Mouse (Mus musculus) kidney, embryonic 16.5 days (tissue): ENCODE measurements around the gene Gfap. TPM values are rescaled to one million over a fixed set of nuclear protein-coding genes. Genes with fewer than 3 reads are reported as not detected.
A peak's percentile ranks its signal among the peaks of the same experiment; 100 is the strongest.

Experiments used
- ATAC-seq: fragments of 200-750 bp; cut with Nextera tagmentation; 2 replicates; pipeline ENCODE4 v1.8.0; 2017; ENCODE audit warnings: moderate TSS enrichment; ENCODE audit not compliant: low FRiP score, low TSS enrichment
- H3K27ac ChIP-seq: fragments of 300-500 bp; sonication (generic); 2 replicates; pipeline ENCODE4 v1.5.1; 2014; ENCODE audit warnings: low read length
- H3K27me3 ChIP-seq: fragments of 300-500 bp; sonication (generic); 2 replicates; pipeline ENCODE4 v1.6.1; 2014; ENCODE audit warnings: low read length, control low read depth, mixed read lengths; ENCODE audit not compliant: insufficient read depth
- H3K36me3 ChIP-seq: fragments of 300-500 bp; sonication (generic); 2 replicates; pipeline ENCODE4 v1.6.1; 2014; ENCODE audit warnings: low read length, control low read depth, mixed read lengths; ENCODE audit not compliant: insufficient read depth
- H3K4me1 ChIP-seq: fragments of 300-500 bp; sonication (generic); 2 replicates; pipeline ENCODE4 v1.6.1; 2014; ENCODE audit warnings: low read length, control low read depth, mixed read lengths; ENCODE audit not compliant: insufficient read depth
- H3K4me2 ChIP-seq: fragments of 300-500 bp; sonication (generic); replicated peaks from 2 replicates; pipeline ENCODE4 v1.6.1; 2014; ENCODE audit warnings: low read depth, low read length
- H3K4me3 ChIP-seq: fragments of 300-500 bp; sonication (generic); 2 replicates; pipeline ENCODE4 v1.5.1; 2014; ENCODE audit warnings: mild to moderate bottlenecking, low read length
- H3K9ac ChIP-seq: fragments of 300-500 bp; sonication (generic); replicated peaks from 2 replicates; pipeline ENCODE4 v1.6.1; 2014; ENCODE audit warnings: low read length
- H3K9me3 ChIP-seq: fragments of 300-500 bp; sonication (generic); 2 replicates; pipeline ENCODE4 v1.6.1; 2016; ENCODE audit warnings: low read length, control low read depth
- WGBS: fragments of 180-500 bp; shearing (Covaris S2); extraction: QIAGEN DNeasy Blood & Tissue Kit; methylation state at CpG from one replicate; pipeline ENCODE4 v1.1.7; 2014; 5-methylcytosine and 5-hydroxymethylcytosine counted together
- polyA plus RNA-seq: library from polyadenylated mRNA; unstranded; fragments of >200 nt; fragmentation: Nextera tagmentation; extraction: Ambion mirVana; gene quantifications from 2 replicates; pipeline ENCODE4 v1.2.1, GENCODE M21; 2015

The Gfap gene
- polyA plus RNA-seq, 1 experiment from 2014 or later = 0.41 TPM

DNA sequence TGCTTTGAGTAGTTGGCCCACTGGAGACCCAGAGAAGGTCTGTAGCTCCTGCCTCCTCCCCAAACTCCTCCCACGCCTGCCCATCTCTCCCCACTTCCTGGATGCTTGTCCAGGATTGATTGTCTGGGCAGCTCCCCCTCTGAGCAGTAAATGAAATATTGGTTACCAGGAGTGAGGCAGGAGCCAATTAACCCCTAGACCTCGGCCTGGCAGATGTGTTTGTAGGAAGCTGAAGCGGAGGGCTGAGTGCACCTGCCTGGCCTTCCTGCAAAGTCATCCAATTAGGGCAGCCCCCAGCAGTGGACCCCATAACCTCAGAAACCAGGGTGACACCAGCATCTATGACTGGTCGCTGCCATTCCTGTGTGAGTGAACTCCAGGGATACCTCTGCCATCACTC lies 35.6 kb upstream of the Gfap start:
- H3K9ac ChIP-seq = no peak overlapping the region
- no peak overlapping the region for H3K4me3 ChIP-seq
- 17% methylated on average over 4 of the region's 4 CpGs for whole genome bisulfite sequencing
- H3K27ac ChIP-seq = 0 out of 2 replicates have a peak overlapping the region, but pooled peaks have one; percentile 8
- peak; percentile 73 for ATAC-seq
- H3K4me2 ChIP-seq = 0 out of 2 replicates have a peak overlapping the region, but pooled peaks have one; percentile 3
- peaks cover 21% of the 10 kb centered on the region for H3K4me1 ChIP-seq
- no peaks in the 10 kb centered on the region for H3K36me3 ChIP-seq
- peaks cover 20% of the 10 kb centered on the region for H3K27me3 ChIP-seq
- no peaks in the 10 kb centered on the region for H3K9me3 ChIP-seq

- H3K4me1 ChIP-seq = no peaks in the 10 kb centered on the region
- H3K9ac ChIP-seq = no peak overlapping the region
- H3K36me3 ChIP-seq = no peaks in the 10 kb centered on the region
- 91% methylated on average over 10 of the region's 10 CpGs for WGBS
- no peaks in the 10 kb centered on the region for H3K27me3 ChIP-seq
- H3K4me3 ChIP-seq = no peak overlapping the region
- no peaks in the 10 kb centered on the region for H3K9me3 ChIP-seq
- no peak overlapping the region for H3K27ac ChIP-seq
- no peak for ATAC-seq
- H3K4me2 ChIP-seq = no peak overlapping the region
These were observed 30.0 kb upstream of the Gfap start for GRCm38 (mm10) chr11:102930672-102931071.

DNA sequence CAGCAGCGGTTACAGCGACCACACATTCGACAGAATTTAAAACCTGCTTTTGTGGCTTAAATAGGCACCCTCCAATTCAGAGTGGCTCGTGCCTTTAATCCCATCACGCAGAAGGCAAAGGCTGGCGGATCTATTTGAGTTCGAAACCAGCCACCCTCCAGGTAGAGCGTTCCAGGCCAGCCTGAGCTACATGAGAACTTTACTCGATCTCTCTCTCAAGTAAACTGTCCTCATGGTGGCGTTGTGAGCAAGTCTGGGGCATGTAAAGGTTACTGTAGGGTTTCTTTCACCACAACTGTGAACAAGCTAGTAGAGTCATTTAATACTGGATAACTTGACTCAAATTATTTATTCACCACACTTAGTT lies 24.6 kb upstream of the Gfap start:
- Histone ChIP-seq H3K9me3 (no peaks in the 10 kb centered on the region), H3K9ac (peak overlapping the region; percentile 81), H3K4me3 (peak overlapping the region; percentile 79), H3K36me3 (0 out of 2 replicates have a peak, but pooled peaks cover 3% of the 10 kb centered on the region), H3K27ac (peak overlapping the region; percentile 98), H3K4me2 (peak overlapping the region; percentile 71), H3K27me3 (no peaks in the 10 kb centered on the region), H3K4me1 (peaks cover 21% of the 10 kb centered on the region)
- peak; percentile 62 for ATAC-seq
- WGBS = 1% methylated on average over 10 of the region's 10 CpGs

DNA sequence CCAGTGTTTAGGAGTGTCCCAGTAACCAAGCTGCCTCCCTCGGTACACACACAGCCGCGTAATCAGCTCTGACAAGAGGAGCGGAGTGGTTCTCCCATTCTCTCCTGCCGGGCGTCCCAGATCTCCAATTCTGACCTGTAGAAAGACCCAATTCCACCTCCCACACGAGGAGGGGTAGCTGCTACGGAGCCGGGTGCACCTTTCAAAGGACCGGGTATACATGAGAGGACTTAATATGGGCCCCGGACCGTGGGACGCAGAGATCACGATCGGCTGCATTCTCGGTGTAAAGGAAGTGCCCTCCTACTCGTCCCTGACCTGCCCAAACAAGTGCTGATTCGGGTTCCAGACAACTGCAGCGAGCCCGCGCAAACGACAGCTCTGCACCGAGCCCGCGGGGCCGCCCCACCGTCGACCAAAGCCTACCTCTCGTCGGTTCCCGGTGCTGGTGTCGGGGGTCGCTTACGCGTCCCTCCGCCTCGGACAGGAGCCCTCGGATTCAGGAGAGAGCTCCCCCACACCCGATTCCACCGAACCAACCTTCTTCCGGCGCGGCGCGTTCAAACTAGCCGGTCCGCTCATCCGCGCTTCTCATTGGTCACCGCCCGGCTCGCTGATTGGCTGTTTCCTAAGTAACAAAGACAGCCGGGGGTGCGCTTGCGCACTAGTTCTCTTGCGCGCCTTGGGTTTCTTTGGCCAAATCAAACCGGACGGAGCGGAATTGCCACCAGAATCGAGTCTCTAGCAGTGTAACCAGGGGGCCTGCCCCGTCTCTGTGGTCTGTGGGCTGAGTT lies 24.0 kb upstream of the Gfap start, which contains the start of gene Kif18b:
Gene Kif18b, minus strand, starts transcription at position 568 of the 794 bp plus-strand sequence.
- Histone ChIP-seq H3K9ac (peak within 1 kb of the TSS; percentile 81), H3K27me3 (no peaks in the 10 kb centered on the region), H3K4me1 (peaks cover 21% of the 10 kb centered on the region), H3K27ac (peak within 1 kb of the TSS; percentile 98), H3K4me3 (peak within 1 kb of the TSS; percentile 79), H3K4me2 (peak within 1 kb of the TSS; percentile 71), H3K9me3 (no peaks in the 10 kb centered on the region), H3K36me3 (0 out of 2 replicates have a peak, but pooled peaks cover 3% of the 10 kb centered on the region)
- under 1% methylated on average over 62 of the region's 62 CpGs for WGBS
- ATAC-seq = peak; percentile 95

- Histone ChIP-seq H3K36me3 (0 out of 2 replicates have a peak, but pooled peaks cover 3% of the 10 kb centered on the region), H3K4me2 (no peak overlapping the region), H3K4me1 (peaks cover 21% of the 10 kb centered on the region), H3K4me3 (no peak overlapping the region), H3K27ac (no peak overlapping the region), H3K9me3 (no peaks in the 10 kb centered on the region), H3K27me3 (no peaks in the 10 kb centered on the region), H3K9ac (peak overlapping the region; percentile 35; the same call in 1 of the 2 replicates)
- no peak for ATAC-seq
- WGBS = 77% methylated on average over 6 of the region's 6 CpGs
These were observed 20.8 kb upstream of the Gfap start for GRCm38 (mm10) chr11:102921491-102921890.

- Histone ChIP-seq H3K4me1 (peaks cover 13% of the 10 kb centered on the region; the same call in 1 of the 2 replicates), H3K9me3 (no peaks in the 10 kb centered on the region), H3K27ac (no peak overlapping the region), H3K9ac (no peak overlapping the region), H3K4me3 (no peak overlapping the region), H3K27me3 (no peaks in the 10 kb centered on the region), H3K36me3 (peaks cover 33% of the 10 kb centered on the region), H3K4me2 (no peak overlapping the region)
- 82% methylated on average over 4 of the region's 4 CpGs for WGBS
- ATAC-seq = no peak
These were observed 17.4 kb upstream of the Gfap start for GRCm38 (mm10) chr11:102918077-102918476.

DNA sequence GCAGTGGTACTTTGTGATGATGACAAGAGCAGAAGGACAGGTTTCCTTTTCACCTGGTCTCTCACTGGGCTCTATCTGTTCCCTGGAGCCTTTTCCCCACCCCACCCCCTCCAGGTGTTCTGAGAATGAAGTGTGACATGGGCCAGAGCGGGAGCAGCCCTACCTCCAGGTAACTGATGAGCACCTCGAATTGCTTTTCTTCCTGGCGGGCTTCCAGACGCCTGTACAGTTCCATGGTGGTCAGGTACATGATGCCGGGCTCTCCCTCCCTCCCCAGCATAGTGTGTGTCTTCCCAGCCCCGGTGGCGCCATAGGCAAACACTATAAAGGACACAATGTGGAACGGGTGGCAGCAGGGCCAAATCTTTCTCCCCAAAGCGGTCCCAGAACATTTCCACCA lies 14.7 kb upstream of the Gfap start:
- ATAC-seq = no peak
- H3K27me3 ChIP-seq = no peaks in the 10 kb centered on the region
- peaks cover 50% of the 10 kb centered on the region for H3K36me3 ChIP-seq
- no peaks in the 10 kb centered on the region for H3K4me1 ChIP-seq
- no peaks in the 10 kb centered on the region for H3K9me3 ChIP-seq
- no peak overlapping the region for H3K4me2 ChIP-seq
- H3K9ac ChIP-seq = no peak overlapping the region
- 92% methylated on average over 9 of the region's 9 CpGs for WGBS
- no peak overlapping the region for H3K27ac ChIP-seq
- no peak overlapping the region for H3K4me3 ChIP-seq

DNA sequence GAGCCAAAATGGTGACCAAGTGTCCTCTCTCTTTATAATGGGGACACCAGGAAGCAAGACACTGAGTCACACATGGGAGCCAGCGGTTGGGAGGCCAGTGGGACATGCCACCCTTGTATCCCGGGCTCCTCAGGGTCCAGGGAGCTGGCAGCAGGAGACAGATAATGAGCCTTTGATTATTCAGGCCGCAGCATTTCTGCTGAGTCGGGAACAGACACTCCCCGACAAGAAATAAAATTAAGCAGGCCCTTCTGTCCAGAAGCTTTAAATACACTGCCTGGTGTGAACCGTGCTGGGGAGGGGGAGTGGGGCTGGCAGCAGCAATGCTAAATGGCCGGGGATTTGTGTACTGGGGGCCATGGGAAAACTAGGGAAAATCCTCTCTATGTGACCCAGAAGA lies 10.7 kb upstream of the Gfap start:
- no peaks in the 10 kb centered on the region for H3K4me1 ChIP-seq
- H3K4me2 ChIP-seq = no peak overlapping the region
- no peak overlapping the region for H3K4me3 ChIP-seq
- no peaks in the 10 kb centered on the region for H3K27me3 ChIP-seq
- H3K36me3 ChIP-seq = peaks cover 88% of the 10 kb centered on the region
- H3K9me3 ChIP-seq = no peaks in the 10 kb centered on the region
- no peak for ATAC-seq
- no peak overlapping the region for H3K27ac ChIP-seq
- 78% methylated on average over 7 of the region's 7 CpGs for WGBS
- no peak overlapping the region for H3K9ac ChIP-seq

DNA sequence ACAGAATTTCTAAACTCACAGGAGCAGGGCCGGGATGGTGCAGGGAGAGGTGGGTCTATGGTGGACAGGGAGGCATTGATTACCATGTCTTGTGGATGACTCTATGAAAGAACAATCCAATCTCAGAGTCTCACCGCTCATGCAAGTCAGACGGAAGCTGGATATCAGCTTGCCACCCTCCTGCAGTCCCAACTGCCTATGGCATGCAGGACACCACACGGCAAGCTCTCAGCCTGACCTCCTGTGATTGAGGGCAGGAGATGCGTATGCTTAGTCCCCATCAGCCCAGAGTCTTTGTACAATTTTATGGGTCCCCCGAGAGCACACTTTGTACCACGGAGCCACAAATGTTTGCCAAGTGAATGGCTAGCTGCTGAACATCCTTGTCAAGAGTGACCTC lies 2.9 kb upstream of the Gfap start:
- no peak overlapping the region for H3K4me3 ChIP-seq
- H3K36me3 ChIP-seq = peaks cover 34% of the 10 kb centered on the region
- peaks cover 3% of the 10 kb centered on the region; the same call in 1 of the 2 replicates for H3K4me1 ChIP-seq
- no peaks in the 10 kb centered on the region for H3K9me3 ChIP-seq
- no peak overlapping the region for H3K4me2 ChIP-seq
- H3K9ac ChIP-seq = no peak overlapping the region
- WGBS = 62% methylated on average over 7 of the region's 7 CpGs
- H3K27me3 ChIP-seq = no peaks in the 10 kb centered on the region
- no peak overlapping the region for H3K27ac ChIP-seq
- no peak for ATAC-seq

- no peak overlapping the region for H3K9ac ChIP-seq
- no peak overlapping the region for H3K4me2 ChIP-seq
- ATAC-seq = no peak
- H3K36me3 ChIP-seq = peaks cover 18% of the 10 kb centered on the region
- WGBS = 73% methylated on average over 5 of the region's 5 CpGs
- no peak overlapping the region for H3K27ac ChIP-seq
- H3K27me3 ChIP-seq = no peaks in the 10 kb centered on the region
- no peaks in the 10 kb centered on the region for H3K9me3 ChIP-seq
- no peak overlapping the region for H3K4me3 ChIP-seq
- peaks cover 3% of the 10 kb centered on the region; the same call in 1 of the 2 replicates for H3K4me1 ChIP-seq
These were observed 1.4 kb upstream of the Gfap start for GRCm38 (mm10) chr11:102902107-102902506.
